Mouse (Mus musculus) induced T-regulatory cell, adult 2 months (primary cell): ENCODE data around the gene Ifitm3.
"Not testable (repeated sequence)": the region's sequence is repeated elsewhere in the genome, so short reads cannot be mapped to it uniquely, and the experiment has no call there.

Experiments
- DNase-seq: peaks from one replicate; pipeline ENCODE4 v3.0.0-alpha.2; 2012; ENCODE audit warnings: low read depth

Gene Ifitm3

DNA sequence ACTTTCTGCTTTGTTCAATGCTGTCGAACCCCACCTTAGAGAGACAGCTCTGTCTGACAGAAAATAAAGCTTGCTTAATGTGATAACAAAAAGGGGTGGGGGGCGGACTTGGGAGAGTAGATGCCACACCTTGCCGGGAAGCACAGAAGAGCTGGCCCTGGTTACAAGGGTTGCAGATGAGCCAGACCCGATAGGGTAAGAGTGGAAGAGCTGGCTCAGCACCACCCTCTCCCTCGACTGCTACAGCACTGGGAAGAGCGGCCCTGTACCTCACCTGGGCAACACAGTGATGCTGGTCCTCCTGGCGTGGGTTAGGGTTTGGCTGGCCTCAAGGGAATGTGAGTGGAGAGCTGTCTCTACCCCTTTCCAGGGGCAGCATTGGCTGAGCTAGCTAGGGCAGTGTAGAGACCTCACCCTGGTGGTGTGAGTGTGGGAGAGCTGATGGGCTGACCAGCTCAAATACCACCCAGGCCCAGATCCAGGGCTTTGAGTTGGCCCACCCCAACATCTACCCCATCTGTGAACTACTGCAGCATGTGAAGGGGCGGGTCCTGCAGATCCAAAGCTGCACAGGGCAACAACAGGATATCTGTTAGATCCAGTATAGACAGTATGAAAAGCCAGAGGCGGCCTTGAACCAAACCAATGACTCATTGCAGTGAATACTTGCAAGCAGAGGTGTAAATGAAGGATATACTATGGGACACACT lies 22.0 kb upstream of the Ifitm3 start:
- no peak for DNase-seq

DNA sequence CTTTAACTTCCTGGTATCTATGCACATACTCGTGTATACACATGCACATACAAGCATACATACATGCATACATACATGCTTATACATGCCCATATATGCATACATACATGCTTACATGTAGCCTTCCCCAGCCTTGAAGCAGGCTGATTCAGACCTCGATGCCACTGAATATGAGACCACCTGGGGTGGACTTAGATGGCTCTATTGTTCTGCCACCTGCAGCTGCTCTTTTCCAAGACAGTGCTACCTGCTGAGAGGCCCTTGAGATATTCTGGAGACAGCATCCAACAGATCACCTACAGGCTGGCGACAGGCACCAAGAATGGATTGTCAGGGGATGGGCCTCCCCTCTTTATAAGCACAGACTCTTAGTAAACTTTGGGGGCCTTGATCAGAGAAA lies 19.8 kb upstream of the Ifitm3 start:
- DNase-seq: no peak

DNA sequence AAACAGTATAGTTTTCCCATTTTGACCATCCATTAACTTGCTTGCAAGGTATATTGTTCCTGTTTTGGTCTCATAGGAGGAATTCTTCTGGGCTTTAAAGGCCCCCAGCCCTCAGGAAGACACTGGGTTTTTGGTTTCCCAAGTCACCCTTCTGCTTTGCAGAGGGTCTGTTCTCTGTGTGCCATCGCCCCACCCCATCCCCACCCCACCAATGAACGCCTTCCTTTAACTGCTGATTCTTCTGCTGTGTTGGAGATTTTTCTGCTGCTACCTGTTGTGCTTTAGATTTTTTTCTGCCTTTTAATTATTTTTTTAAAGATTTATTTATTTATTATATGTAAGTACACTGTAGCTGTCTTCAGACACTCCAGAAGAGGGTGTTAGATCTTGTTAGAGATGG lies 18.3 kb upstream of the Ifitm3 start, which contains the start of gene Gm17387:
Gene Gm17387, plus strand, starts transcription at position 301 of the 400 bp plus-strand sequence.
- no peak for DNase-seq

DNA sequence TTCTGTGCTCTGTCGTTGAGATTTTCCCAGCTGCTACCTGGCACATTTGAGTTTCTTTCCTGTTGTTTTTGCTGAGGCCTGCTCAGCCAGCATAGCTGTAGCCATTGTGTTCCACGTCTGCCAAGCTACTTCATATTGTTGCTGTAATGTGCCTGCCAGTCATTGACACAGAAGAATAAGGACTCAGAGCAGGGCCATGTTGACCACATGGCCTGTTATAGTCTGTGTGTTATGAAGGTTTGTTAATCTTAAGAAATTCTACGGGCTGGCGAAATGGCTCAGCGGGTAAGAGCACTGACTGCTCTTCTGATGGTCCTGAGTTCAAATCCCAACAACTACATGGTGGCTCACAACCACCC lies 16.1 kb upstream of the Ifitm3 start:
- no peak for DNase-seq

DNA sequence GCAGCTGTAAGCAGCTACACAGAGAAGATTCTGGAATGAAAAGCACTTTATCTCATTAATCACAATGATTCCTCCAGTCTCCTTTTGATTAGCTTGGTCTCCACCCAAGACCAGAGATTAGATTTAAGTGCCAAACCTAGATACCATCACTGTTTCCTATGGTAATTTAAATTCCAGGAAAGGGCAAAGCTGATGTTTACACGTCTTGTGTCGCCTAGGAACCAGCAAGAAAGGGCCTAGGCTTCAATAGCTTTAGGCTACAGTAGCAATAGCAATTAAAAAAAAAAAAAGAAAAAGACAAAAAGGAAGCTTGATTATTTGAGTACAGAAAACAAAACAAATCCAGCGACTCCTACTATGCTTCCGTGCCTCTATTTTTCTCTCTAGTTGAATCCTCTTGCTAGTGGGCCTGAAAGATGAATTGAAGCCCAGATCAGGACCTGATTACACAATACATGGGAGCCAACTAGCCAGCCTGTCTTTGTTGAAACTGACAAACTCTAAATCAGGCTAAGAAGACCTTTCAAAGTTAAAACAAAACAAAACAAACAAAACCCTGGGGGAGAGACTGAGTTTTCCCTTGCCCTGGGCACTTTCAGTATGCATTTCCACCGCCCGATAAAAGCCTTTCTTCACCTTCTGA lies 15.6 kb upstream of the Ifitm3 start:
- DNase-seq: no peak

GRCm38 (mm10) chr7:141024865-141025838 lies 14.6 kb upstream of the Ifitm3 start:
- peak; percentile 38 for DNase-seq

GRCm38 (mm10) chr7:141021489-141022449 lies 11.2 kb upstream of the Ifitm3 start:
- DNase-seq: no peak

- peak; percentile 55 for DNase-seq
Measured at GRCm38 (mm10) chr7:141019028-141019427, 8.5 kb upstream of the Ifitm3 start.

DNA sequence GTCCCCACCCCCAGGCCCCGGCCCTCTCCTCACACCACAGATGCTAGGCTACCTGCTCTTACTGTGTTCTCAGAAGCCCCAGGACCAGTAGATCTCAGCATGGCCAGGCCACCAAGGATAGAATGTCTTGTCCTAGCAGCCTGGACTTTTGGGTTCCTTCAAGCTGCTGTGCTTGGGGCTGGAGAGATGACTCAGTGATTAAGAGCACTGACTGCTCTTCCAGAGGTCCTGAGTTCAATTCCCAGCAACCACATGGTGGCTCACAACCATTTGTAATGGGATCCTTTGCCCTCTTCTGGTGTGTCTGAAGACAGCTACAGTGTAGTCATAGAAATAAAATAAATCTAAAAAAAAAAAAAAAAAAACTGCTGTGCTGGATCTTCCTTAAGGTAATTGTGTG lies 7.3 kb upstream of the Ifitm3 start, which contains the start of gene Ifitm6:
Gene Ifitm6, minus strand, starts transcription at position 101 of the 400 bp plus-strand sequence.
- not testable (repeated sequence) for DNase-seq

DNA sequence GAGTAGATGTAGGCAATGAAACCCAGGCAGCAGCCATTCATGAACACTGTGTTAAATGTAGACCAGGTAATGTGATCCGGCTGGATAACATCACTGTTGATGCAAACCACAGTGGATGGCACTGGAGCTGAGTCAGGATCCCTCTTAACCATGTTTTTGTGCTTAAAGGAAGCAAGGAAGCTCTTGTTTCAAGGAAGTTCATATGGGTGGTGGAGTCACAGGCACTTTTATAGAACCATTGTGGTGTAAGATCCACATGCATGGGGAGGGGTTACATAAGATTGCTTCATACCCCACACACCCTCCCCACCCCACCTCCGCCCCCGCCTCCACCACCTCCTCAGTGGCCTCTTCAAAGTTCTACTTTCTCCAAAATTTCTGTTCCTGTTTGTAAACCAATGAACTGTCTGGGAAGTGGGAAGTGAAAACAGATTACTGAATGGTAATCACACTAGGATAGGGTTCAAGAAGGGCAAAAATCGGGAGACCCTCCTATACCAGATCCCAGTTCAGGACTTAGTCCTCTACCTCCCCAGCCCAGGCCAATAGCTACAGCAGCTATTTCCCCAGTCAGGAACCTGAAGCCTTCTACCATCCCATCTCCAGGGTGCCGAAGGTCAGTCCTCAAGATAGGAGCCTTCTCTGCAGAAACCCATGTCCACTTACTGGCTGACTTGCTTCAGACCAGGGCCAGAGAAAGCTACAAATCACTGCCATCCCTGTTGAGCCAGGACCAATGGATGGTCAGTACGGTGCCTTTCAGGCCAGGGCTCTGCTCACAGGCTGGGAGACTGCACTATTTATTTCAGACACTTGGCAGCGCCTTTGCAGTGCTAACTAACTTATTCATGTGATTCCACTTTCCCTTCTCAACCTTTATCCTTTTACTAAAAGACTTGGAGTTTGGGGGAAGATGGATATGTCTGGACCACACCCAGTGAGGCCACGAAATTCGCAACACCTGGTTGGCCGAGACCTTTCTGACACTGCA lies 6.4 kb upstream of the Ifitm3 start:
- no peak for DNase-seq

DNA sequence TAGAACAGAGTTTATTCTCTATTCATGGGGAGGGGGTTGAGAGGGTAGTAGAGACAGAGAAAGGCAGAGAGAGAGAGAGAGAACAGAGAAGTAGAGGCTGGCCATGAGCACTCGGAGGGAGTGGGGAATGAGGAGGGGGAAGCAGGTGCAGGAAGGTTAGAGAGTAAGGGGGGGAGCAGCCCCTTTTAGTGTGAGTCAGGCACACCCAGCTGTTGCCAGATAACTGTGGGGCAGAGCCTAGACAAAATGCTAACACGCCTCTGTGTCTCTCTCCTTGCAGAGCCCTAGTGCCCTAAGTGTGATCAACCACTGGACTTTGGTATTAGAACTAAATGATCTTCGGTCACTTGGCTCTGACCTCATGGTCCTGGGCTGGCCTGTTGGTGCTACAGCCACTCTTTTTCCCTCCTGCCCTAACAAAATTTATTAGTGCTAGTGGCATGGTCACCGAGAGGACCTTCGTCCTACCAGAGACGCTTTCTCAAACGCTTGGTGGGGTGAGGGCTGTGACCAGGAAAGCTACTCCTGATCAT lies 734 bp upstream of the Ifitm3 start:
- no peak for DNase-seq

GRCm38 (mm10) chr7:141009665-141010064 lies 905 bp downstream of the Ifitm3 start:
- no peak for DNase-seq

- DNase-seq: peak; percentile 87
Measured at GRCm38 (mm10) chr7:141008938-141009660, 1.5 kb downstream of the Ifitm3 start.

GRCm38 (mm10) chr7:141008312-141008761 lies 2.2 kb downstream of the Ifitm3 start:
- DNase-seq: peak; percentile 61

- no peak for DNase-seq
Measured at GRCm38 (mm10) chr7:141006914-141007313, 3.7 kb downstream of the Ifitm3 start.

GRCm38 (mm10) chr7:141006446-141006845 lies 4.1 kb downstream of the Ifitm3 start:
- DNase-seq: peak; percentile 67

DNA sequence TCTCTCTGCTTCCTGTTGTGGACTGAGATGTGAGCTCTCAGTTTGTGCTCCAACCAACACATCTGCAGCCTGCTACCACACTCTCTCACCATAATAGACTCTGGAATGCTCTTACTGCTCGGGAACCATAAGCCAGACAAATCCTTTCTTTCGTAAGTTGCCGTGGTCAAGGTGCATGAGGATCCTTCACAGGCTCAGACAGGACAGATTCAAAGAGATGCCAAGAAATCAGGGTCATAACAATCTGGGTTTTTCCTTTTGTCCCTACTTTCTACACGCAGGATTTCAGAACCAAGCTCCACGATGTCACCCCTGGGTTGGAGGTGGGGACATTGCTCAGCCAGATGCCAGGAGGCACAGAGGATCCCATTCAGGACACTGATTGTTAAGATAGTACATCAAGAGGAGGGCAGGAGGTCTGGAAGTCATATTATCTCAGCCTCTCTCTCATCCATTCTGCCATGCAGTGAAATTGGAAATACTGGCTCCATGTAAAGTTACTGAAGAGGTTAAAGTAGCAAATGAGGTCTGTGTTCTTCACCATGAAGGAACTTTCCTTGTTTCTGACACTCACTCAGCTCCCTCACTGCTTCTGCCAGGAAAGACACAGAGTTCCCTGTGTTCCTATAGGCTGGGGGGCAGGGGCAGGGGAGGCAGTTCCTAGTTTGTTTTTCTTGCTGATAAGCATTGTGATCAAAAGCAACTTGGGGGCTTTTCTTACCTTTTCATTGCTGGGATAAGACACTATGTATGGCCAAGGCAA lies 7.1 kb downstream of the Ifitm3 start:
- DNase-seq: no peak
